Mouse (Mus musculus) monocyte, adult 2 months (primary cell): ENCODE results near the gene Ggact.

ENCODE experiments used
- DNase-seq, 2 experiments: peaks; one replicate each; pipeline ENCODE4 v3.0.0; 2022; ENCODE audit warnings: low spot score in 2 of 2, low read depth in 1 of 2

Gene Ggact

GRCm38 (mm10) chr14:122871841-122872580 is 41.5 kb downstream of the Ggact start:
- DNase-seq, result no peak

- no peak for DNase-seq
Observed at GRCm38 (mm10) chr14:122869831-122870230, 43.7 kb downstream of the Ggact start.

- no peak for DNase-seq
Observed at GRCm38 (mm10) chr14:122867531-122868285, 45.8 kb downstream of the Ggact start.

- no peak for DNase-seq
Observed at GRCm38 (mm10) chr14:122865462-122866129, 48.0 kb downstream of the Ggact start.

- no peak for DNase-seq
Observed at GRCm38 (mm10) chr14:122862623-122863022, 50.9 kb downstream of the Ggact start.

GRCm38 (mm10) chr14:122859792-122860191 is 53.8 kb downstream of the Ggact start:
- DNase-seq, result no peak

GRCm38 (mm10) chr14:122852506-122853057 is 61.0 kb downstream of the Ggact start:
- no peak for DNase-seq

- DNase-seq, result no peak
Observed at GRCm38 (mm10) chr14:122837018-122837417, 76.5 kb downstream of the Ggact start.

- DNase-seq, result no peak
Observed at GRCm38 (mm10) chr14:122836221-122836620, 77.3 kb downstream of the Ggact start.

GRCm38 (mm10) chr14:122835487-122836190 is 77.9 kb downstream of the Ggact start:
- DNase-seq, result no peak

GRCm38 (mm10) chr14:122834753-122835152 is 78.8 kb downstream of the Ggact start:
- no peak for DNase-seq

- DNase-seq, result no peak
Observed at GRCm38 (mm10) chr14:122833666-122834065, 79.9 kb downstream of the Ggact start.

- no peak for DNase-seq
Observed at GRCm38 (mm10) chr14:122830433-122830832, 83.1 kb downstream of the Ggact start.

- no peak for DNase-seq
Observed at GRCm38 (mm10) chr14:122825464-122825863, 88.1 kb downstream of the Ggact start.

- DNase-seq, result no peak
Observed at GRCm38 (mm10) chr14:122823791-122824190, 89.8 kb downstream of the Ggact start.

- DNase-seq, result no peak
Observed at GRCm38 (mm10) chr14:122821002-122821401, 92.6 kb downstream of the Ggact start.

GRCm38 (mm10) chr14:122800296-122800695 is 113.3 kb downstream of the Ggact start:
- no peak for DNase-seq

- no peak for DNase-seq
Observed at GRCm38 (mm10) chr14:122793368-122793767, 120.2 kb downstream of the Ggact start.

GRCm38 (mm10) chr14:122790111-122790510 is 123.4 kb downstream of the Ggact start:
- no peak for DNase-seq

GRCm38 (mm10) chr14:122788199-122788598 is 125.4 kb downstream of the Ggact start:
- DNase-seq, result no peak

- DNase-seq, result no peak
Observed at GRCm38 (mm10) chr14:122784701-122785100, 128.9 kb downstream of the Ggact start.
